ENCODE assay signal across 15 mouse cellular contexts in the genomic region with DNA sequence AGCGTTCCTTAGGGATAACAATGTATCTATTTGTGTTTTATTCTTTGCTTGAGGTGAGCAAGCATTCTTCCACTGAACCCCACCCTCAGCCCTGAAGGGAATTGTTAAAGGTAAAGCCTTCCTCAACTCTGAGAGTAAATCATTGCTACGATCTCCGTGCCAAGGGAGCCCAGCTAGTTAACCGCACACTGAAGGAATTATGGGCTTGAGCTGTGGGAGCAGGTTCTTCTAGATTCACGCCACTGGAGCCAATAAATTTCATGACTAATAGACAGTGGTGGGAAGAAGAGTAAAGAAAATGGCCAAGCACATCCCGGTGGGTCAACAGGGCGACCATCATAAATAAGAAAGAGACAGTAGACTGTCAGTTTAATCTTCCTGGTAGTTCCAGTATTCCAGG.
"Had no signal": no experiment of that assay in that cellular context is flagged by ENCODE, and none has a peak within 500 bp of the region (broad histone marks: within the 10 kb centered on the region; RNA-seq: fewer than 3 reads in every experiment).

No protein-coding gene starts in this region.

- ATAC-seq: intestine, embryonic 15.5 days; liver, postnatal 0 days; midbrain, embryonic 15.5 days had no signal

- H3K4me2 ChIP-seq: intestine, embryonic 15.5 days; limb, embryonic 12.5 days; liver, embryonic 13.5 days; lung, embryonic 15.5 days; midbrain, embryonic 11.5 days; midbrain, embryonic 15.5 days had no signal

- DNase-seq: liver; liver, embryonic 13.5 days; liver, postnatal 0 days; lung, postnatal 14 days; right cerebral cortex, postnatal 4 days; spleen, adult 18-20 months; thymus, adult 18-20 months; thymus, postnatal 14 days had no signal

- H3K36me3 ChIP-seq: intestine, embryonic 15.5 days; limb, embryonic 12.5 days; liver, embryonic 13.5 days; lung, embryonic 15.5 days; midbrain, embryonic 15.5 days had no signal

- H3K9me3 ChIP-seq: intestine, embryonic 15.5 days; limb, embryonic 12.5 days; liver, embryonic 13.5 days; lung, embryonic 15.5 days; midbrain, embryonic 15.5 days had no signal

- H3K27me3 ChIP-seq: intestine, embryonic 15.5 days; lung, embryonic 15.5 days; midbrain, embryonic 15.5 days had no signal

- H3K4me1 ChIP-seq: megakaryocyte, embryonic 14.5 days had no signal

- H3K4me3 ChIP-seq: intestine, embryonic 15.5 days; limb, embryonic 12.5 days; liver, embryonic 13.5 days; lung, embryonic 15.5 days; megakaryocyte, embryonic 14.5 days; midbrain, embryonic 15.5 days had no signal

- H3K27ac ChIP-seq: intestine, embryonic 15.5 days; limb, embryonic 12.5 days; liver, embryonic 13.5 days; lung, embryonic 15.5 days; macrophage; midbrain, embryonic 15.5 days had no signal

- H3K9ac ChIP-seq: intestine, embryonic 15.5 days; limb, embryonic 12.5 days; liver, embryonic 13.5 days; liver, postnatal 0 days; lung, embryonic 15.5 days; midbrain, embryonic 15.5 days had no signal
